Mouse (Mus musculus) liver, embryonic 16.5 days (tissue): ENCODE measurements around the gene Ddx52. TPM values are rescaled to one million over a fixed set of nuclear protein-coding genes. Genes with fewer than 3 reads are reported as not detected.
A peak's percentile ranks its signal among the peaks of the same experiment; 100 is the strongest.

Experiments used
- ATAC-seq: fragments of 200-750 bp; cut with Nextera tagmentation; 2 replicates; pipeline ENCODE4 v1.8.0; 2017; ENCODE audit warnings: low read depth, mild to moderate bottlenecking, moderate number of reproducible peaks, moderate library complexity
- H3K27ac ChIP-seq: fragments of 300-500 bp; sonication (generic); 2 replicates; pipeline ENCODE4 v1.5.1; 2014; ENCODE audit warnings: mild to moderate bottlenecking, low read length
- H3K27me3 ChIP-seq: fragments of 300-500 bp; sonication (generic); 2 replicates; pipeline ENCODE4 v1.6.1; 2014; ENCODE audit warnings: low read depth, low read length, mixed read lengths; ENCODE audit not compliant: control insufficient read depth, insufficient read depth
- H3K36me3 ChIP-seq: fragments of 300-500 bp; sonication (generic); 2 replicates; pipeline ENCODE4 v1.6.1; 2014; ENCODE audit warnings: mild to moderate bottlenecking; ENCODE audit not compliant: control insufficient read depth, insufficient read depth
- H3K4me1 ChIP-seq: fragments of 300-500 bp; sonication (generic); 2 replicates; pipeline ENCODE4 v1.6.1; 2014; ENCODE audit warnings: low read depth, low read length, mixed read lengths; ENCODE audit not compliant: control insufficient read depth
- H3K4me2 ChIP-seq: fragments of 300-500 bp; sonication (generic); 2 replicates; pipeline ENCODE4 v1.6.1; 2014; ENCODE audit warnings: low read depth, low read length, mixed read lengths
- H3K4me3 ChIP-seq: fragments of 300-500 bp; sonication (generic); 2 replicates; pipeline ENCODE4 v1.5.1; 2014; ENCODE audit warnings: low read depth, mild to moderate bottlenecking, low read length
- H3K9ac ChIP-seq: fragments of 300-500 bp; sonication (generic); 2 replicates; pipeline ENCODE4 v1.6.1; 2014; ENCODE audit warnings: low read depth, low read length
- H3K9me3 ChIP-seq: fragments of 300-500 bp; sonication (generic); replicated peaks from 2 replicates; pipeline ENCODE4 v1.6.1; 2016; ENCODE audit warnings: low read length; ENCODE audit not compliant: control insufficient read depth
- WGBS: fragments of 180-500 bp; shearing (Covaris S2); extraction: QIAGEN DNeasy Blood & Tissue Kit; methylation state at CpG from one replicate; pipeline ENCODE4 v1.1.7; 2014; ENCODE audit not compliant: insufficient replicate concordance; 5-methylcytosine and 5-hydroxymethylcytosine counted together
- polyA plus RNA-seq: library from polyadenylated mRNA; unstranded; fragments of >200 nt; fragmentation: Nextera tagmentation; extraction: Ambion mirVana; gene quantifications from 2 replicates; pipeline ENCODE4 v1.2.1, GENCODE M21; 2015

Ddx52 gene
- polyA plus RNA-seq, 1 experiment from 2014 or later, result 11.2 TPM

DNA sequence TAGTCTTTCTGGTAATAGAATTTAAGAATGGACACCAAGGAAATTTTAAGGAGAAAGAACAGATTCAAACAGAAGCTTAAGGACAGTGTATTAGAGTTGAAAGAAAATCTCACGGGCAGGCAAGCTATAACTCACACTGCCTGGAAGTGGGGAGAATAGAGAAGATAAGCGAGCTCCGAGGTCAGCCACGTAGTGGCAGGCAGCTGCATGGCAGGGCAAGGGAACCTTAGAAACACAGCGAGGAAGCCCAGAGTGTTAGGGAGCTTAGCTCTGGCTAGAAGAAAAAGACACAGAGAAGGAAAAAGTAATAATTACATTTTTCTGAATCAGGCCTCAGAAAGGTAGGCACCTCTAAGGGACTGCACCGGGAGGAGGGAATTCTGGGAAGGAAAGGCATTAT lies 38.1 kb downstream of the Ddx52 start:
- peaks cover 11% of the 10 kb centered on the region for H3K4me1 ChIP-seq
- H3K27me3 ChIP-seq, result no peaks in the 10 kb centered on the region
- no peak overlapping the region for H3K9ac ChIP-seq
- H3K4me3 ChIP-seq, result no peak overlapping the region
- H3K27ac ChIP-seq, result no peak overlapping the region
- 80% methylated on average over 6 of the region's 6 CpGs for WGBS
- no peak overlapping the region for H3K4me2 ChIP-seq
- no peaks in the 10 kb centered on the region for H3K9me3 ChIP-seq
- peaks cover 21% of the 10 kb centered on the region for H3K36me3 ChIP-seq
- no peak for ATAC-seq

GRCm38 (mm10) chr11:83981338-83981737 lies 39.5 kb downstream of the Ddx52 start:
- no peak overlapping the region for H3K4me3 ChIP-seq
- H3K27me3 ChIP-seq, result no peaks in the 10 kb centered on the region
- H3K9ac ChIP-seq, result no peak overlapping the region
- no peaks in the 10 kb centered on the region for H3K4me1 ChIP-seq
- H3K9me3 ChIP-seq, result no peaks in the 10 kb centered on the region
- peaks cover 21% of the 10 kb centered on the region for H3K36me3 ChIP-seq
- H3K4me2 ChIP-seq, result no peak overlapping the region
- WGBS, result 82% methylated on average over 10 of the region's 10 CpGs
- H3K27ac ChIP-seq, result no peak overlapping the region
- no peak for ATAC-seq

GRCm38 (mm10) chr11:83991701-83992100 lies 49.8 kb downstream of the Ddx52 start:
- no peak overlapping the region for H3K9ac ChIP-seq
- H3K9me3 ChIP-seq, result no peaks in the 10 kb centered on the region
- ATAC-seq, result no peak
- H3K27me3 ChIP-seq, result no peaks in the 10 kb centered on the region
- no peak overlapping the region for H3K4me3 ChIP-seq
- H3K36me3 ChIP-seq, result peaks cover 16% of the 10 kb centered on the region
- H3K4me2 ChIP-seq, result no peak overlapping the region
- no peak overlapping the region for H3K27ac ChIP-seq
- WGBS, result 66% methylated on average over 4 of the region's 4 CpGs
- H3K4me1 ChIP-seq, result no peaks in the 10 kb centered on the region; the same call in 1 of the 2 replicates

DNA sequence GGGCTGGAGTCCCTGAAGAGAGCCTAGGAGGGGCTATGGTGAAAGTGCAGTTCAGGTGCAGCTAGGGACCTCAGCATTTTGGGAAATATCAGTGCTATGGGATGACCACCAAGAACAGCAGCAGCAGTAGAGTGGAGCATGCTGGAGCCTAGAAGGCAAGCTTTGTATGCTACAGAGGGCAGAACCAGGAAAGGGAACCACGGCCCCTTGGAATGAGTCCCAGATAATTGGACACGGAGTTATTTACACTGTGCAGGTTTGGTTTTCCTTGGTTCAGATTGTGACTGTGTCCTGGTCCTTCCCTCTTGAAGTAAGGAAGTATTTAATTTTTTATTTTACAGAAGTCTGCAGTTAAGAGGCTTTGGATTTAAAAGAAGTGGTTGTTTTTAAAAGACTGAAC lies 51.6 kb downstream of the Ddx52 start:
- H3K9me3 ChIP-seq, result no peaks in the 10 kb centered on the region
- WGBS, result 57% methylated on average over 2 of the region's 2 CpGs
- no peak overlapping the region for H3K4me3 ChIP-seq
- no peak overlapping the region for H3K27ac ChIP-seq
- H3K4me1 ChIP-seq, result no peaks in the 10 kb centered on the region; the same call in 1 of the 2 replicates
- no peaks in the 10 kb centered on the region for H3K27me3 ChIP-seq
- no peak overlapping the region for H3K9ac ChIP-seq
- no peak for ATAC-seq
- peaks cover 14% of the 10 kb centered on the region for H3K36me3 ChIP-seq
- no peak overlapping the region for H3K4me2 ChIP-seq

DNA sequence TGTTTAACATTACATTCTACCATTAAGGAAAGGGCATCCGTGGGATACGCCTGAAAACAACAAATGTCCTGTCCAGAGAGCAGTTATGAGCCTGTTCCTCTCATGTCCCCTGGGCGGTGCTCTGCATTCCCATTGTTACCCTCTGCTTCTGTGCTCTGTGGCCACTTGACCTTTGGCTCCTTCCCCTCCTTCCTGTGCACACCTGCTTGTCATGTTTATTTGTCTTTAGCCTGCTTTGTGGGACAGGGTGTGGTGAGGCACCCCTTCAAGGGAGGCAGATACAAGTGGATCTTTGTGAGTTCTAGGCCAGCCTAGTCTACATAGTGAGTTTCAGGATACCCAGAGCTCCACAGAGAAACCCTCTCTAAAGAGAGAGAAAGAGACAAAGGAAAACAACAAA lies 52.6 kb downstream of the Ddx52 start:
- WGBS, result 81% methylated on average over 3 of the region's 3 CpGs
- Histone ChIP-seq H3K4me2 (no peak overlapping the region), H3K4me1 (no peaks in the 10 kb centered on the region; the same call in 1 of the 2 replicates), H3K27me3 (no peaks in the 10 kb centered on the region), H3K4me3 (no peak overlapping the region), H3K9me3 (no peaks in the 10 kb centered on the region), H3K9ac (no peak overlapping the region), H3K36me3 (peaks cover 8% of the 10 kb centered on the region), H3K27ac (no peak overlapping the region)
- 0 out of 2 replicates have a peak, but pooled peaks have one; percentile 18 for ATAC-seq

GRCm38 (mm10) chr11:83995535-83995950 lies 53.7 kb downstream of the Ddx52 start:
- H3K9ac ChIP-seq, result no peak overlapping the region
- ATAC-seq, result no peak
- 71% methylated on average over 2 of the region's 2 CpGs for WGBS
- H3K27ac ChIP-seq, result no peak overlapping the region
- peaks cover 5% of the 10 kb centered on the region for H3K36me3 ChIP-seq
- no peak overlapping the region for H3K4me3 ChIP-seq
- no peak overlapping the region for H3K4me2 ChIP-seq
- no peaks in the 10 kb centered on the region for H3K9me3 ChIP-seq
- H3K4me1 ChIP-seq, result no peaks in the 10 kb centered on the region; the same call in 1 of the 2 replicates
- H3K27me3 ChIP-seq, result no peaks in the 10 kb centered on the region

DNA sequence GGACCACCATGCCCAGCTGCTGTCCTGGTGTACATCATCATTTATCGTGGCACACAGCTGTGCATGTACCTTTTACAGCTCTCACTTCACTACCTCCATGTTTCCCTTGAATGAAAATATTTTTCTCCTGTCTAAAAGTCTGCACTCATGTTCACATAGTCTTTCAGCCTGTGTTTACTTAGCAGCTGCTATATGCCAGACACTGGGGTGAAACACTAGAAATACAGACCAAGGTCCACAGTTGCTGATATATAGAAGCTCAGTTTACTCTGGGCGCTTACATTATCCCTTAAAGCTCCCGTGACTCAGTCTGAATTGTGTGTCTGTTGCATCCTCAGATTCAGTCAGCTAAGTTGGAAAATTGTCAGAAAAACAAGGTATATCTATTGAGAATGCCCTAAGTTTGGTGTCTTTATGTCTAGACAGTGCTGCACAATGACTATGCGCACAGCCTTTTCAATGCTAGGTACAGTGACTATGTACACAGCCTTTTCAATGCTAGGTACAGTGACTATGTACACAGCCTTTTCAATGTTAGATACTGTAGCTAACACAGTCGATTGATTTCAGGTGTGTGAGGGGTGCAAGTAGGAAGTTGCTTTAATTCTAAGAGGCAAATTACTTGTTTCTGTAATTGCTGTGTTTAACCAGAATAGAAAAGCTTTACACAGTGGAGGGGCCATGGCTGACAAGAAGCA lies 55.5 kb downstream of the Ddx52 start:
- peak; percentile 81 for ATAC-seq
- no peaks in the 10 kb centered on the region; the same call in 1 of the 2 replicates for H3K36me3 ChIP-seq
- WGBS, result 73% methylated on average over 5 of the region's 5 CpGs

GRCm38 (mm10) chr11:83998993-83999392 lies 57.1 kb downstream of the Ddx52 start:
- 91% methylated on average over 3 of the region's 3 CpGs for WGBS

More for the DNA sequence above, 55.5 kb downstream of the Ddx52 start:
- Histone ChIP-seq H3K4me2 (no peak overlapping the region), H3K4me3 (no peak overlapping the region), H3K27ac (peak overlapping the region; percentile 61), H3K27me3 (no peaks in the 10 kb centered on the region), H3K4me1 (no peaks in the 10 kb centered on the region; the same call in 1 of the 2 replicates), H3K9me3 (no peaks in the 10 kb centered on the region), H3K9ac (no peak overlapping the region)

GRCm38 (mm10) chr11:83999411-83999915 lies 57.6 kb downstream of the Ddx52 start:
- WGBS, result 79% methylated on average over 4 of the region's 4 CpGs
- Histone ChIP-seq H3K36me3 (peaks cover 2% of the 10 kb centered on the region; the same call in 1 of the 2 replicates), H3K9ac (no peak overlapping the region), H3K4me3 (no peak overlapping the region), H3K9me3 (no peaks in the 10 kb centered on the region), H3K27me3 (no peaks in the 10 kb centered on the region), H3K4me1 (no peaks in the 10 kb centered on the region), H3K27ac (no peak overlapping the region), H3K4me2 (no peak overlapping the region)
- ATAC-seq, result no peak

More at GRCm38 (mm10) chr11:83998993-83999392, 57.1 kb downstream of the Ddx52 start:
- Histone ChIP-seq H3K4me3 (no peak overlapping the region), H3K27ac (no peak overlapping the region), H3K4me1 (no peaks in the 10 kb centered on the region), H3K4me2 (no peak overlapping the region), H3K36me3 (peaks cover 2% of the 10 kb centered on the region; the same call in 1 of the 2 replicates), H3K27me3 (no peaks in the 10 kb centered on the region), H3K9me3 (no peaks in the 10 kb centered on the region), H3K9ac (no peak overlapping the region)
- ATAC-seq, result no peak
